Mouse (Mus musculus): Measurements from ENCODE around the gene Ddx4. TPM values are rescaled to one million over a fixed set of nuclear protein-coding genes. Genes with fewer than 3 reads are reported as not detected.

Ddx4 gene
- polyA plus RNA-seq, 2 experiments, result 0.73 to 0.96 TPM

- Histone ChIP-seq H3K9ac (ENCODE audit: low read depth, low read length, severe bottlenecking) (no peak overlapping the region), H3K4me2 (replicated peaks; ENCODE audit: low read depth, low read length, severe bottlenecking) (no peak overlapping the region), H3K27me3 (ENCODE audit: control insufficient read depth, insufficient read depth, low read length) (no peaks in the 10 kb centered on the region), H3K4me1 (ENCODE audit: control insufficient read depth, insufficient read depth, low read length) (0 out of 2 replicates have a peak, but pooled peaks cover under 1% of the 10 kb centered on the region), H3K4me3 (replicated peaks; ENCODE audit: low read length) (no peak overlapping the region), H3K27ac (replicated peaks; ENCODE audit: low read depth, low read length) (no peak overlapping the region), H3K36me3 (ENCODE audit: control insufficient read depth, insufficient read depth, low read length) (no peaks in the 10 kb centered on the region), H3K9me3 (ENCODE audit: control insufficient read depth, low read length) (no peaks in the 10 kb centered on the region)
- no peak for DNase-seq (ENCODE audit: low spot score)
- no peak for TF ChIP-seq POLR2A (IDR thresholded peaks at IDR 0.05; ENCODE audit: borderline replicate concordance, extremely low read depth, insufficient read depth, insufficient read length)
- no peak for ATAC-seq (ENCODE audit: low FRiP score, low read depth)
- whole genome bisulfite sequencing, result 34% methylated on average over 2 of the region's 2 CpGs
Observed at GRCm38 (mm10) chr13:112590254-112590653, 62.0 kb downstream of the Ddx4 start.

GRCm38 (mm10) chr13:112589625-112590024 lies 62.6 kb downstream of the Ddx4 start:
- no peaks in the 10 kb centered on the region for H3K36me3 ChIP-seq (ENCODE audit: control insufficient read depth, insufficient read depth, low read length)
- peaks cover 4% of the 10 kb centered on the region; the same call in 1 of the 2 replicates for H3K4me1 ChIP-seq (ENCODE audit: control insufficient read depth, insufficient read depth, low read length)
- H3K27ac ChIP-seq (replicated peaks; ENCODE audit: low read depth, low read length), result no peak overlapping the region
- H3K4me2 ChIP-seq (replicated peaks; ENCODE audit: low read depth, low read length, severe bottlenecking), result no peak overlapping the region
- no peak overlapping the region for H3K9ac ChIP-seq (ENCODE audit: low read depth, low read length, severe bottlenecking)
- ATAC-seq (ENCODE audit: low FRiP score, low read depth), result no peak
- H3K4me3 ChIP-seq (replicated peaks; ENCODE audit: low read length), result no peak overlapping the region
- no peaks in the 10 kb centered on the region for H3K9me3 ChIP-seq (ENCODE audit: control insufficient read depth, low read length)
- DNase-seq (ENCODE audit: low spot score), result no peak
- TF ChIP-seq POLR2A (IDR thresholded peaks at IDR 0.05; ENCODE audit: borderline replicate concordance, extremely low read depth, insufficient read depth, insufficient read length), result no peak
- H3K27me3 ChIP-seq (ENCODE audit: control insufficient read depth, insufficient read depth, low read length), result no peaks in the 10 kb centered on the region

- Histone ChIP-seq H3K4me2 (replicated peaks; ENCODE audit: low read depth, low read length, severe bottlenecking) (no peak overlapping the region), H3K4me1 (ENCODE audit: control insufficient read depth, insufficient read depth, low read length) (peaks cover 14% of the 10 kb centered on the region; the same call in 1 of the 2 replicates), H3K4me3 (replicated peaks; ENCODE audit: low read length) (no peak overlapping the region), H3K36me3 (ENCODE audit: control insufficient read depth, insufficient read depth, low read length) (no peaks in the 10 kb centered on the region), H3K9ac (ENCODE audit: low read depth, low read length, severe bottlenecking) (no peak overlapping the region), H3K27ac (replicated peaks; ENCODE audit: low read depth, low read length) (no peak overlapping the region), H3K27me3 (ENCODE audit: control insufficient read depth, insufficient read depth, low read length) (no peaks in the 10 kb centered on the region), H3K9me3 (ENCODE audit: control insufficient read depth, low read length) (no peaks in the 10 kb centered on the region)
- ATAC-seq (ENCODE audit: low FRiP score, low read depth) (no peak), DNase-seq (ENCODE audit: low spot score) (no peak)
- 20% methylated on average over 7 of the region's 7 CpGs for WGBS
- TF ChIP-seq POLR2A (IDR thresholded peaks at IDR 0.05; ENCODE audit: borderline replicate concordance, extremely low read depth, insufficient read depth, insufficient read length), result no peak
Observed at GRCm38 (mm10) chr13:112584556-112585237, 67.6 kb downstream of the Ddx4 start.

DNA sequence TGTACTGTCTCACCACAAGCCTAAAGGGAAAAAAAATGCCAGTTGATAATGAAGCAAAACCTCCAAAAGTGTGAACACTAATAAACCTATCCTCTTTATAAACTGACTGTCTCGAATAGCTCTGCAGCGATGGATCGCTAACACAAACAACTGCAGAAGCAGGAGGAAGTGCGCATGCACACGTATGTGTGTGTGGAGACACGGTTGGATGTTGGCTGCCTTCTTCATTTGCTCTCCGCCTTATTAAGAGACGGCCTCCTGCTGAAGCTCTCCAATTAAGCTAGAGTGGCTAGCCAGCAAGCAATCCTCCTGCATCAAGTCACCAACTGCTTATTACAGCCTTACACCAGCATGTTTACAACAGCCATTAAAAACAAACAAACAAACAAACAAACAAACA lies 70.0 kb downstream of the Ddx4 start:
- Histone ChIP-seq H3K9me3 (ENCODE audit: control insufficient read depth, low read length) (no peaks in the 10 kb centered on the region), H3K4me2 (replicated peaks; ENCODE audit: low read depth, low read length, severe bottlenecking) (no peak overlapping the region), H3K4me1 (ENCODE audit: control insufficient read depth, insufficient read depth, low read length) (peaks cover 17% of the 10 kb centered on the region; the same call in 1 of the 2 replicates), H3K27ac (replicated peaks; ENCODE audit: low read depth, low read length) (no peak overlapping the region), H3K36me3 (ENCODE audit: control insufficient read depth, insufficient read depth, low read length) (no peaks in the 10 kb centered on the region), H3K4me3 (replicated peaks; ENCODE audit: low read length) (no peak overlapping the region), H3K27me3 (ENCODE audit: control insufficient read depth, insufficient read depth, low read length) (no peaks in the 10 kb centered on the region), H3K9ac (ENCODE audit: low read depth, low read length, severe bottlenecking) (no peak overlapping the region)
- TF ChIP-seq POLR2A (IDR thresholded peaks at IDR 0.05; ENCODE audit: borderline replicate concordance, extremely low read depth, insufficient read depth, insufficient read length), result no peak
- WGBS, result 56% methylated on average over 8 of the region's 8 CpGs
- DNase-seq (ENCODE audit: low spot score) (no peak), ATAC-seq (ENCODE audit: low FRiP score, low read depth) (no peak)

DNA sequence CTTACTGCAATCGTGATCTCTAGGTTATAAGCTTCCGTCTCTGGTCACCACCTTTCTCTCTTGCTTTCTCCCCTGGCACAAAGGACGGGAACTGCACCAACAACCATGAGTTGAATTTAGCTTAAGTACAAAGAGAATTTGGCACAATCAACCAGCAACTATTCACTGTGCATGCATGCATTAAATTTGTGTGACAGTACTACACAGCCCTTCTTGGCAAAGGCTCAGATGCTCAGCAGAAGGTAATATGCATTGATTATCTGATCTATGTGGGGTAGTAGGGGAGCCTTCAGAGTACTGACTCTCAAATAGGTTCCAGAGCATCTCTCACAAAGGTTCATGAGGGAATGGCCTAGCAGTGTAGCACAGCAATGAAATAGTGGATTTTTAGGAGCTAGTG lies 70.5 kb downstream of the Ddx4 start:
- Histone ChIP-seq H3K9ac (ENCODE audit: low read depth, low read length, severe bottlenecking) (no peak overlapping the region), H3K4me3 (replicated peaks; ENCODE audit: low read length) (no peak overlapping the region), H3K4me1 (ENCODE audit: control insufficient read depth, insufficient read depth, low read length) (peaks cover 17% of the 10 kb centered on the region; the same call in 1 of the 2 replicates), H3K27me3 (ENCODE audit: control insufficient read depth, insufficient read depth, low read length) (no peaks in the 10 kb centered on the region), H3K4me2 (replicated peaks; ENCODE audit: low read depth, low read length, severe bottlenecking) (no peak overlapping the region), H3K27ac (replicated peaks; ENCODE audit: low read depth, low read length) (no peak overlapping the region), H3K36me3 (ENCODE audit: control insufficient read depth, insufficient read depth, low read length) (no peaks in the 10 kb centered on the region), H3K9me3 (ENCODE audit: control insufficient read depth, low read length) (no peaks in the 10 kb centered on the region)
- no peak for TF ChIP-seq POLR2A (IDR thresholded peaks at IDR 0.05; ENCODE audit: borderline replicate concordance, extremely low read depth, insufficient read depth, insufficient read length)
- ATAC-seq (ENCODE audit: low FRiP score, low read depth) (no peak), DNase-seq (ENCODE audit: low spot score) (no peak)
- 71% methylated on average over 3 of the region's 3 CpGs for WGBS
